Mouse (Mus musculus): ENCODE results near the gene Arhgap44.

GRCm38 (mm10) chr11:65204651-65205050 is 41.9 kb upstream of the Arhgap44 start:
- no peak for TF ChIP-seq CTCF (IDR thresholded peaks at IDR 0.05; ENCODE audit: borderline replicate concordance, insufficient read depth, low read depth, low read length)
- TF ChIP-seq POLR2A (IDR thresholded peaks at IDR 0.05; ENCODE audit: borderline replicate concordance, insufficient read depth, low read length) = no peak
